Mouse (Mus musculus): ENCODE measurements around the gene Olfr304. TPM values are rescaled to one million over a fixed set of nuclear protein-coding genes. Genes with fewer than 3 reads are reported as not detected.

Gene Olfr304
- polyA plus RNA-seq (2017; shearing (Covaris generic)), result not detected

GRCm38 (mm10) chr7:86386558-86386957 lies at the start of gene Olfr304:
Olfr304 (minus strand) TSS chr7:86386658.

GRCm38 (mm10) chr7:86403546-86403945 lies 17.1 kb upstream of the Olfr304 start, which contains the start of gene Olfr301:
Olfr301 (plus strand) TSS chr7:86403846.

GRCm38 (mm10) chr7:86397689-86398088 lies 11.2 kb upstream of the Olfr304 start, which contains the start of gene Olfr303:
Olfr303 (minus strand) TSS chr7:86397789.

GRCm38 (mm10) chr7:86366828-86367227 lies 19.6 kb downstream of the Olfr304 start, which contains the start of gene Olfr305:
Olfr305 (minus strand) TSS chr7:86366928.

GRCm38 (mm10) chr7:86337486-86337885 lies 49.0 kb downstream of the Olfr304 start, which contains the start of gene Olfr307:
Olfr307 (minus strand) TSS chr7:86337586.

Other genes with a start within 250 kb of the Olfr304 start
- gene Vmn2r75, start 214.9 kb downstream of the Olfr304 start, polyA plus RNA-seq (2017; shearing (Covaris generic)), result not detected
- gene Vmn2r76, start 140.3 kb downstream of the Olfr304 start, polyA plus RNA-seq (2017; shearing (Covaris generic)), result 0.05 TPM
- gene Olfr310, start 109.5 kb downstream of the Olfr304 start, polyA plus RNA-seq (2017; shearing (Covaris generic)), result not detected
- gene Olfr309, start 73.0 kb downstream of the Olfr304 start, polyA plus RNA-seq (2017; shearing (Covaris generic)), result not detected
- gene Olfr308, start 61.0 kb downstream of the Olfr304 start, polyA plus RNA-seq (2017; shearing (Covaris generic)), result not detected
- 0.06 TPM for gene Olfr307, start 49.1 kb downstream of the Olfr304 start, polyA plus RNA-seq (2017; shearing (Covaris generic))
- gene Olfr305, start 19.7 kb downstream of the Olfr304 start, polyA plus RNA-seq (2017; shearing (Covaris generic)), result not detected
- not detected for gene Olfr303, start 11.1 kb upstream of the Olfr304 start, polyA plus RNA-seq (2017; shearing (Covaris generic))
- not detected for gene Olfr301, start 17.2 kb upstream of the Olfr304 start, polyA plus RNA-seq (2017; shearing (Covaris generic))
- not detected for gene Olfr299, start 73.3 kb upstream of the Olfr304 start, polyA plus RNA-seq (2017; shearing (Covaris generic))
- gene Olfr298, start 105.8 kb upstream of the Olfr304 start, polyA plus RNA-seq (2017; shearing (Covaris generic)), result not detected
- not detected for gene Olfr297, start 133.3 kb upstream of the Olfr304 start, polyA plus RNA-seq (2017; shearing (Covaris generic))
- gene Olfr295, start 197.2 kb upstream of the Olfr304 start, polyA plus RNA-seq (2017; shearing (Covaris generic)), result 0.04 TPM
- gene Olfr294, start 230.0 kb upstream of the Olfr304 start, polyA plus RNA-seq (2017; shearing (Covaris generic)), result not detected

All from CD4-positive, CD25-positive, alpha-beta regulatory T cell (primary cell).